Mouse (Mus musculus) thymus, adult 2 months (tissue): ENCODE results near the gene Pde10a.

ENCODE experiments used
- CTCF ChIP-seq: fragments of 200-500 bp; IDR thresholded peaks from 2 replicates; pipeline ENCODE4 v1.5.1; 2012; ENCODE audit warnings: mild to moderate bottlenecking, control low read depth, low read length, moderate library complexity, borderline replicate concordance; ENCODE audit not compliant: control insufficient read depth, poor library complexity, insufficient read depth; ENCODE audit errors: extremely low read depth
- POLR2A ChIP-seq: fragments of 200-500 bp; IDR thresholded peaks from 2 replicates; pipeline ENCODE4 v1.6.1; 2012; ENCODE audit warnings: mild to moderate bottlenecking, low read length, control low read depth, moderate library complexity; ENCODE audit not compliant: control insufficient read depth, poor library complexity, insufficient read depth; ENCODE audit errors: extremely low read depth

DNA sequence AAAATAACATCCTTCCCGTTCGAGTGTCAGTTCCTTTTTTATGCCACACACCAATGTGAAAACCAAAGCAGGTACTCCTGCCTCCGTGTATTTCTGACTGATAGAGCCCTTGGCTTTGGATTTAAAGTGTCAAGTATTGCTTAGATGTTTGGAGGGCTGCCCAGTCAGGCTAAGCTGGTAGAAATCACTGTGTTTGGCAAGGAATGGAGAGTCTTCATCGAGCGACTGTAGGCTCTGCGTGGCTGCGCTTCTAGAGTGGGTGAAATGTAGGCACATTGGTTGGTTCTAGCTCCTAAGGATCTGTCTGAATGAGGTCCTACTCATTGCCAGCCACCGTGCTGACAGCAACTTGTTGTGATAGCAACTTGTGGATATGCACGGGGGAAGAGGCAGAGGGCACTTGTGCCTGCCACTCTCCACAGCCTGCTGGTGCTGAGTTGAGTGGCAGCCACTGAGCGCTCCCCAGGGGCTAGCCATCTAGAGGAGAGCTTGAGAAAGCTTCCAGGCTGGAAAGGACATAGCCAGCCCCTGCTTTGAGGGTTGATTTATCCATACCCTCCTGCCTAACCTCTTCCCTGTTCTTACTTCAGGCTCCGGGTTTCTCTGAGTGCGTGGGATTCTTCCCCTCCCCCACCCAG lies 287.2 kb downstream of the Pde10a start:
- TF ChIP-seq CTCF (no peak), POLR2A (no peak)
